Mouse (Mus musculus): ENCODE measurements around the gene Icmt.

Icmt gene

DNA sequence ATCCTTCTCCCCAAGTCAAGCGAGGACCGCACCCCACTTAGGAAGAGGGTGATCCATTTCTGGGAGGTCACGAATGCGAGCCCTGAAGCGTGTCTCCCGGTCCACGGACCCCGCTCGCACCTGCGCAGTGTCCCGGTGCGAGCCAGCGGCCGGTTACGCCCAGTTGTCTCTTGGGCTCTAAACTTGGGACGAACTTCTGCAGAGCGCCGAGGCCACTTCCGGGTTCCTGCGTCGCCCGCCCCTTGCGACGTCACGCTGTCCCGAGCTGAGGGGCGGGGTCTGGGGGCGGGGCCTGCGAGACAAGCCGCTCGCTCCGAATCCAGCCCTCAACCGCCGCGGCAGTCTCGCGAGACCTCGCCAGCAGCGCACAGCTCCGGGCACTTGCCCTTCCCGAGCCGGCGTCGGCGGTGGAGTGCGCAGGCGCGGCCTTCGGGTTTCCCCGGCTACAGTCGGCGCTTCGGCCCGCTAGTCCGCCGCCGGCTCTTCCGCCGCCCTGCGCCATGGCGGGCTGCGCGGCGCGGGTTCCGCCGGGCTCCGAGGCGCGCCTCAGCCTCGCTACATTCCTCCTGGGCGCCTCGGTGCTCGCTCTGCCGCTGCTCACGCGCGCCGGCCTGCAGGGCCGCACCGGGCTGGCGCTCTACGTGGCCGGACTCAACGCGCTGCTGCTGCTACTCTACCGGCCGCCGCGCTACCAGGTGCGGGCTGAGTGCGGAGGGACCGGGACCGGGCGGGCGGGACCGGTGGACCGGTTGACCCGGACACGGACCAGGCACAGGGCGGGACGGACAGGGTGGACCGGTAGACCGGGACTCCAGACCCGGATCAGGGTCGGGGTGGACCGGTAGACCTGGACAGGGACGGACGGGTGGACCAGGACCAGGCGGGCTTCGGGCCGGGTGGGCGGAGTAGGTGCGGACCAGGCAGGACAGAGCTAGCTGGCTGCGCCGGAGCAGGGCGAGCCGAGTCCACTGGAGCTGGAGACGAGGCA is at the start of gene Icmt:
Icmt (plus strand) TSS at position 354 of the 988 bp plus-strand sequence.
- peak; percentile 99 for DNase-seq (ENCODE audit: low read depth, low spot score)

GRCm38 (mm10) chr4:152250615-152251014 is 46.4 kb upstream of the Icmt start:
- DNase-seq (ENCODE audit: low read depth, low spot score), result no peak

GRCm38 (mm10) chr4:152253183-152253759 is 43.8 kb upstream of the Icmt start:
- DNase-seq (ENCODE audit: low read depth, low spot score), result no peak

DNA sequence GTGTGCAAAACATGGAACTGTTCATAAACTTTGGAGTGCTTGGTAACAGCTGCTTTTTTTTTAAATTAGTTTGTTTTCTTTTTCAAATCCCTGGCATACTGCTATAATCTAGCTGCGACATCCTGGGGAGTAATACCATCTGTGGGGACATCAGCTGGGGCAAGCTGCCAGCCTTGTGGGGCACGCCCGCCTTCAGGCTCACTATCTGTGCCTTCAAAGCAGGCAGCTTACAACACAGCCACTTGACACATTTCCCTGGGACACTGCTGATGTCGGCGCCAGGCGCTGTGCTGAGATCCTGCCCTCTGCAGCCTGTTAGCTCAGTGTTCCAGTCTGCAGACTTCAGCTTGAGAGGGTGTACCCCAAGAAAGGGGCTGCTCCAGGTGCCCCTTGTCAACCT is 40.0 kb upstream of the Icmt start:
- DNase-seq (ENCODE audit: low read depth, low spot score), result no peak

- no peak for DNase-seq (ENCODE audit: low read depth, low spot score)
These were observed 36.6 kb upstream of the Icmt start for GRCm38 (mm10) chr4:152260451-152260850.

DNA sequence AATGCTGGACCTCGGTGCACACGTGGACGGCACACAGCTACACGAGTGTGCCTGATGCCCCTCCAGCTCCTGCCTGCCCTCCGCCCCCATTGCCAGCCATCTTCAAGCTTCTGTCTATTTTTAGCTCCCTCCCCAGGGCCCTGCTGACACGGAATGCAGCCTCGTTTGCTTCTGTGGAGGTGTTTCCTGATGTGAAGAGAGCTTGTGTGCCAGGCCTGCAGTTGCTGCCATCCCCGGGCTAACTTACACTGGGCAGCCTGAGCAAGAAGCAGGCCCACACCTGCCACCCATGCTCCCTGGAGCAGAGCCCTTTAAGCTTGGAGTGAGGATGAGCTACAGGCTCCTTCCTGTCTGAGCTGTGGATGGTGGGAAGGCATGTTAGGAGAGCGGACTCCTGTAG is 34.8 kb upstream of the Icmt start:
- no peak for DNase-seq (ENCODE audit: low read depth, low spot score)

DNA sequence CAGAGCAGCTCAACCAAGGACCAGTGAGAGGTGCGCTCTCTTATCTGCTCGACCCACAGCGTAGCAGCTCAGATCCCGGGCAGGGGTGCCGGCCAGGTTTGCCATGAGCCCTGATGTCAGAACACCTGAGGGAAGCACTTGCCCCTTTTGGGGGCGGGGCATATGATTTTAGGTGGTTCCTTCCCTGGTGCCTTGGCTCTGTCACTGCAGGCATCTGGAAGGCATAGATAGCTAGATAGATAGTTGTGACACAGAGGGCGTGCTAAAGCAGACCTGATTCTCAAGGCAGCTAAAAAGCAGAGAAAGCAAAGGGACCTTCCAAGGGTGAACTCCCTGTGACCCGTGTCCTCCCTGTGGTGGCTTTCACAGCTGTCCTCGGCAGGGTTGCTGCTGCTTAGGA is 33.9 kb upstream of the Icmt start:
- DNase-seq (ENCODE audit: low read depth, low spot score), result no peak

DNA sequence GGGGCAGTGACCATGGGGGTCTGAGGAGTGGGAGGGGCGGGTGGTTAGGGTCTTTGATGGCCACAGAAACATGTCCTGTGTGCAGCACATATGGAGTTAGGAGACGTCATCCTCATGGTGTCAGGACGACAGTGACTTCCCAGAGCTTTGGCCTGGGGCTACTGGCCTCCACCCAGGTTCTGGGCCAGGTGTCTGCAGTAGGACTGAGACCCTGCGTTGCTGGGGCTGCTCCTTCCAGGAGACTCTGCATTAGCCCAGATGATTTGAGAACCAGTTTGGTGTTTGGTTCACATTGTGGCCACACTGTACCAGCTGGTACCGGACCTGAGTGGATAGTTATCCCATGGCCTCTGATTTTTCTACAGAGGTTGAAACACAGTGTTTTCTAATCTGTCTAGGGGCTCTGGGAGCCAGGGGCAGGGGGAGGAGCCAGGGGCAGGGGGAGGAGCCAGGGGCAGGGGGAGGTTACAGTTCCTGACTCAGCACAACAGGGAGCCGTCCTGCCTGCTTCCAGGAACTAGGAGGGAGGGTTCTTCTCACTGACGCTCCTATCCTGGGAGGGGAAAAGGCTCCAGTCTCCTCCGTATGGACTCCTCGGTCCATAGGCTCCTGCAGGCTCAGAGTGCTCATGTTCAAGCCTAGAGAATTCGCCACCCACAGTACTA is 33.4 kb upstream of the Icmt start:
- DNase-seq (ENCODE audit: low read depth, low spot score), result peak; percentile 55

DNA sequence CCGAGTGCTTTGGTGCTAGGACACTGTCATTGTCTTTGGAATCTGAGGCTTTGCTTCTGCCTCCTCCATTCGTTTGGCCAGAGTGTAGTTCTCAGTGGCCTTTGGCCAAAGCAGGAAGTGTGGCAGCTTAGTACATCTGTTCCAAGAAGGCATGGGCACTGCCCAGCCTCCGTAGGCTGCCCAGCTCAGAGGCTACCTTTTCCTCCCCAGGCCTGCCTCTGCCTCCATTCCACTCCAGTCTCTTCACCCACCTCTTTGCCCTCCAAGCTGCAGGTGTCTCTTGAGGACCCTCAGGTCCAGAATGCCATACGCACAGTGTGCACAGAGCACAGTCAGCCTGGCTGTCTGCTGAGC is 32.9 kb upstream of the Icmt start:
- DNase-seq (ENCODE audit: low read depth, low spot score), result no peak

DNA sequence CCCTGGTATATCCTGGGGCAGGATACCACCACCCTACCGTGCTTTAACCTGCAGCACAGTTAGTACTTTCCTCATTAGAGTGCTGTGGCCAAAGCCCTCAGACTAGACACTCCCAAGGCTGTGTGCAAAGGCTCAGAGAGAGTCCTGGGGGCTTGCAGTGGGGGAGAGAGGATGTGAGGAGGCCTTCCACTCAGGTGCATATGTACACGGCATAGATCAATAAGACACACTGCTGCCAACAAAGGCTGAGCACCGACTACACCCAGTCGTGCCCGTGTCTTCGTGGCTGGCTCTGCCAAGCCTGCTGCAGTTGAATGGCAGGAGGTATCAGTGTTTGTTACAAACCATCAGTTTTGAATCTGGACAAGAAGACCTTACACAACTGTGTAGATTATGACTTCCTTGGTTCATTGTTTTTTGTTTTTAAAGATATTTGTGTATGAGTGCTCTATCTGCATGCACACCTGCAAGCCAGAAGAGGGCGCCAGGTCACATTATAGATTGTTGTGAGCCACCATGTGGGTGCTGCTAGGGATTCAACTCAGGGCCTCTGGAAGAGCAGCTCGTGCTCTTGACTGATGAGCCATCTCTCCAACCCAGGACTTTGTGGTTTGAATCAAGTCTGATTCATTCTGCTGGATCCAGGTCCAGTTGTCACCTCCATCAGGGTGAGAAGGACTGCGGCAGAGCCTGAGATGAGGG is 32.0 kb upstream of the Icmt start:
- no peak for DNase-seq (ENCODE audit: low read depth, low spot score)

GRCm38 (mm10) chr4:152265791-152266190 is 31.2 kb upstream of the Icmt start:
- DNase-seq (ENCODE audit: low read depth, low spot score), result no peak

GRCm38 (mm10) chr4:152266236-152266895 is 30.7 kb upstream of the Icmt start:
- DNase-seq (ENCODE audit: low read depth, low spot score), result no peak

- DNase-seq (ENCODE audit: low read depth, low spot score), result no peak
These were observed 29.2 kb upstream of the Icmt start for GRCm38 (mm10) chr4:152267748-152268369.

DNA sequence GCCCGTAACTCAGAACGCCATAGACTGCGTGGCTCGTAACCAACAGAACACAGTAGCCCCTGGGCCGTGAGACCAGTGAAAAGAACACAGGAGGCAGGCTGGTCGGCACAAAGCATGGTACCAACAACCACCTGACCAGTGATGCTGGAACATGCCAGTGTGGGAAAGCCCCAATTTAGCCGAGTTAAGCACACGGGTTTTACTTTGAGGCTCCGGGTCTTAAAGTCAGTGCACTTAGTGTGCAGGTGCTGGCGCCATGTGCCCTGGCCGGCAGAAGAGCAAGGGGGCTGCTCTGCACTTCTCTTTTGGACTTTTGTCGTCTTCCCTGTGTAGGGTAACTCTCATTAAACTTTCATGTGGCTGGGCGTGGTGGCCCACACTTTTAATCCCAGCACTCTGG is 27.1 kb upstream of the Icmt start:
- DNase-seq (ENCODE audit: low read depth, low spot score), result no peak

DNA sequence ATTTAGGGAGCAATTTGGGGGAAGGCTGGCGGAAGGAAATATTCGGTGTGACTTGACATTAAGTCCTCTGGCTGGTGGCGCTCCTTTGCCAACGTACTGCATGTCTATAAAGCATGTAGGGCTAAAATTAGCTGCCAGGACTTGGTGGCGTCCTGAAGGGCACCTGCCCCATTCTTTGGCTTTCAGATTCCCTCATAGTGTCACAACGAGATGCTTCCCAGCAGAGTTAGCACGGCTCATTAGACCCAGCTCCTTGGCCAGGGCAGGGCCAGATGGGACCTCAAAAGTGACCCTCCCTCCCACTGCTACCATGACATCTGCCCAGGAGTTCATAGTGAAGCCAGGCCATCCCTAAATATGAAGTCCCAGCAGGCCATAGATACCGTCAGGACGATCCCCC is 26.4 kb upstream of the Icmt start:
- DNase-seq (ENCODE audit: low read depth, low spot score), result no peak

- DNase-seq (ENCODE audit: low read depth, low spot score), result no peak
These were observed 25.7 kb upstream of the Icmt start for GRCm38 (mm10) chr4:152271334-152271733.

DNA sequence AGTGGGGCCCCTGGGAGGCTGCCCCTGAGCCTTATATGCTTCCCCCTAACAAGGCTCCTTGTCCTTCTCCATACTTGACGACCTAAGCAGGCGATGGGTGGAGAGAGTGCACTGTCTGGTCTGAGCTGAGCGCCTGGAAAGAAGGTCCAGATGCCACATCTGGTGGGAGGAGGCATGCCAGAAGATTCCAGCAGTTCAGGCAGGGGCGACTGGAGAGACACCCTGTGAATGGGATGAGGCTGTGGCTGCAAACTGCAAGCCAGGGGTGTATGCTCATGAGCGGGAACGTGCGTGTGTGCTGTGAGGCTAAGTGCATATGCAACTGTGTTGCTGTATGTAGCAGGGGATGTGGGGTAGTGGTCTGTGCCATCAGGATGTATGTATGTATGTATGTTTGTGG is 25.0 kb upstream of the Icmt start:
- no peak for DNase-seq (ENCODE audit: low read depth, low spot score)

DNA sequence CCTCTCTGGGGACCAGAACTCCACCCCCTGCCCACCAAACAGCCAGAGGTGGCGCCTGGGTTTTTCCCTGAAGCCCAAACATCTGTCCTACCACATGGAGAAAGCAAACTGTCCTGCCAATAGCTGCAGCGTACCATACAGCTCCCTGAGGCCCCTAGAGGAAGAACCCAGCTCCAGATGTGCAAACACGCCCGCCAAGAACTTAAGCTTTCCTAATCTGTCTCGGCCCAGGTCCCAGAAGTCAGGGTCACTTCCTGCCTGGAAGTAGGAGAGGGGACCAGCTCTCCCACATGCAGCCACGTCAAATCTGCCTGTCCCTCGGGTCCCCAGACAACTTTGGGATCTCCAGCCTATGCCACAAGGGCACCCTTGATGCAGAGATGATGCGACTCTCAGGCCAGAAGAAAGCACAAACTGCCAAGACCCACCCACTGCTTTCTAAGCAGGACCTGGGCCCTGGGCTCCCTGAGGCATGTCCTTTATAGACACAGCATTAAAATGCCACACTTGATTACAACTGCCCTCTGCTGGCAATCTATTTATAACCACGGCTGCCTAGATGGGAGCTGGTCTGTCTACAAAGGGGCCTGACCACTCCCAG is 24.5 kb upstream of the Icmt start:
- DNase-seq (ENCODE audit: low read depth, low spot score), result no peak

GRCm38 (mm10) chr4:152273191-152273590 is 23.8 kb upstream of the Icmt start:
- DNase-seq (ENCODE audit: low read depth, low spot score), result no peak

DNA sequence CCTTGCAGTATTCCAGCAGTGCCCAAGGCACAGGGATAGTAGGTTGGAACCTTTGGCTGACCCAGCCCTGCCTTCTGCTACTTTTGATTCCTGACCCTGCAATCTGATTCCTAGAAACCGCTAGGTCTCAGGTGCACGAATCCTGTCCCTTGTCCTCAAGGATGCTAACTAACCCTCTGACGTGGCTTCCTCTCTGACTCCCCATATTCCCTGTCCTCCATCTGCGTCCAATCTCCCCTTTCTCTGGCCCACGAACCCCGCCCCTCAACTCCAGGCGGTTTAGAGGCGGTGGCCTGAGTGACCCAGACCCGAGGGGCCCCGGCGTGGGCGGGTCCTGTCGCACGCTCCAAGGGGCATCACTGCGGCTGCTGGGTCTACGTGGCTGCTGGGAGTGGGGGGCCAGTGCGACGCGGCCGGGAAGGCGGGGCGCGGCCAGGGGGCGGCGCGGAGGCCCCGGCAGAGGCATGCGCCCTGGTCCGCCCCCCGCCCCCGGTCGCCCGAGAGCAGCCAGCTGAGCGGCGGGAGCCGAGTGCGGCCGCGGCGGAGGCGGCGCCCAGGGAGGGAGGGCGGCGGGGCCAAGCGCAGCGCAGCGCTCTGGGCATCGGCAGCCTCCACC is 23.3 kb upstream of the Icmt start, which contains the start of gene Gpr153:
Gpr153 (plus strand) TSS at position 612 of the 616 bp plus-strand sequence.
- DNase-seq (ENCODE audit: low read depth, low spot score), result peak; percentile 68

All from mesoderm, embryonic 11.5 days (tissue).